Mouse (Mus musculus): ENCODE measurements around the gene Ubl7. TPM values are rescaled to one million over a fixed set of nuclear protein-coding genes. Genes with fewer than 3 reads are reported as not detected.

Gene Ubl7
- total and polyA plus RNA-seq, 2 experiments from 2014 or later, result 116 to 152 TPM

DNA sequence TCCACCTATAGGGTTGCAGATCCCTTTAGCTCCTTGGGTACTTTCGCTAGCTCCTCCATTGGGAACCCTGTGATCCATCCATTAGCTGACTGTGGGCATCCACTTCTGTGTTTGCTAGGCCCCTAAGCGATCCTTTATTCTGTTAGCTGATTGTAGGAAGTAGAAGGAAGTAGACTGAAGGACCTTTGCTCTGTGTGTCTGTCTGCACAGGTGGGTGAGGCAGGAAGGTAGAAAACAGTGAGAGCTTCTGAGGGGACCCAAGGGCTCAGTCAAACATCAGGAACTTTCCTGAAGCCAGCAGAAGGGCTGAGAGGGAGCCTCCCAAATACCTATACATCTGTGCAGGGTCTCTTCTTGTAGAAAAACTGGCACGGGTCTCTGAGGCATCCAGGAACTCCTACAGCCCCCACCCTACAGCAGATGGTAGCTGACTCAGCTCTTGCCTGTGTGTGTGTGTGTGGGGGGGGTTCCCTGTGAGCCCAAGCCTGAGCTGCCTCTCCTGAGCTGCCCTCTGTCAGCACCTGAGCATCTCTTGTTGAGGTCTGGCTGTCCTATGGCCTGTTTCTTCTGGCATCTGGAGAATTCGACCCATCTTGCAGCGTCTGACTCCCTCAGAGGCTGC is 64.5 kb downstream of the Ubl7 start:
- Histone ChIP-seq H3K27me3 (ENCODE audit: insufficient read depth, low read length) (no peaks in the 10 kb centered on the region), H3K4me3 (ENCODE audit: low read length) (no peak overlapping the region), H3K36me3 (ENCODE audit: insufficient read depth, low read length) (no peaks in the 10 kb centered on the region), H3K27ac (no peak overlapping the region), H3K9me3 (ENCODE audit: low read length) (no peaks in the 10 kb centered on the region), H3K4me2 (ENCODE audit: low read depth, low read length) (no peak overlapping the region), H3K9ac (replicated peaks; ENCODE audit: low read length) (no peak overlapping the region), H3K4me1 (ENCODE audit: insufficient read depth, low read length) (no peaks in the 10 kb centered on the region)
- DNase-seq (ENCODE audit: low spot score) (no peak), ATAC-seq (no peak)
- TF ChIP-seq CTCF (IDR thresholded peaks at IDR 0.05; ENCODE audit: low read depth), result no peak
- WGBS, result 79% methylated on average over 5 of the region's 5 CpGs

- H3K4me1 ChIP-seq (ENCODE audit: insufficient read depth, low read length), result no peaks in the 10 kb centered on the region
- no peaks in the 10 kb centered on the region for H3K9me3 ChIP-seq (ENCODE audit: low read length)
- DNase-seq (ENCODE audit: low spot score), result no peak
- WGBS, result 77% methylated on average over 6 of the region's 6 CpGs
- H3K9ac ChIP-seq (replicated peaks; ENCODE audit: low read length), result no peak overlapping the region
- H3K27ac ChIP-seq, result no peak overlapping the region
- no peak for ATAC-seq
- TF ChIP-seq CTCF (IDR thresholded peaks at IDR 0.05; ENCODE audit: low read depth), result no peak
- H3K36me3 ChIP-seq (ENCODE audit: insufficient read depth, low read length), result no peaks in the 10 kb centered on the region
- no peak overlapping the region for H3K4me3 ChIP-seq (ENCODE audit: low read length)
- no peaks in the 10 kb centered on the region for H3K27me3 ChIP-seq (ENCODE audit: insufficient read depth, low read length)
- H3K4me2 ChIP-seq (ENCODE audit: low read depth, low read length), result no peak overlapping the region
Observed at GRCm38 (mm10) chr9:57978025-57978424, 67.2 kb downstream of the Ubl7 start.

DNA sequence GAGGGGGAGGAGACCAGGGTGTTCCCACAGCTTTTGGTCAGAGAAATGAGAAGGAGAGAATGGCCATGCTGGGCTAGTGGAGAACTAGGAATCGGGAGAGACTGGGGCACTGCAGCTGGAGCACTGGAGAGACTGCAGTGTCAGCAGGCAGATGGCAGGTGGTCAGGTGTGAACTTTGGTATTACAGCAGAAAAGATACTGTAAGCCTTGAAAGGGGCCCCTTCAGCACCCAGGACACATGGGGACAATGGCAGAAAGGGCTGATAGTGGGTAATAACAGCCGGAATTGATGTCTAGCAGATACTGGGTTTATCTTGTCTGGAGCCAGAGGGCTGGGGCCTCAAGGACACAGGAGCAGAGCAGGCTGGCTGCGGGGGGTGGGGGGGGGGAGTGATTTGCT is 68.1 kb downstream of the Ubl7 start:
- Histone ChIP-seq H3K4me3 (ENCODE audit: low read length) (no peak overlapping the region), H3K27ac (no peak overlapping the region), H3K9ac (replicated peaks; ENCODE audit: low read length) (no peak overlapping the region), H3K9me3 (ENCODE audit: low read length) (no peaks in the 10 kb centered on the region), H3K27me3 (ENCODE audit: insufficient read depth, low read length) (no peaks in the 10 kb centered on the region), H3K36me3 (ENCODE audit: insufficient read depth, low read length) (no peaks in the 10 kb centered on the region), H3K4me1 (ENCODE audit: insufficient read depth, low read length) (no peaks in the 10 kb centered on the region), H3K4me2 (ENCODE audit: low read depth, low read length) (no peak overlapping the region)
- ATAC-seq (no peak), DNase-seq (ENCODE audit: low spot score) (no peak)
- TF ChIP-seq CTCF (IDR thresholded peaks at IDR 0.05; ENCODE audit: low read depth), result no peak
- 86% methylated on average over 3 of the region's 3 CpGs for WGBS

Other genes with a start within 250 kb of the Ubl7 start
- gene Cyp1a2, start 227.3 kb upstream of the Ubl7 start, total RNA-seq (2014; rRNA removed), result not detected in 2 replicates
- gene Cyp1a2, start 227.3 kb upstream of the Ubl7 start, polyA plus RNA-seq (2015; fragmentation: Nextera tagmentation; extraction: Ambion mirVana), result not detected in 2 replicates
- gene Cyp1a1, start 223.1 kb upstream of the Ubl7 start, total RNA-seq (2014; rRNA removed), result 0.05 and 0.07 TPM in 2 replicates
- 0.10 and 0.24 TPM in 2 replicates for gene Cyp1a1, start 223.1 kb upstream of the Ubl7 start, polyA plus RNA-seq (2015; fragmentation: Nextera tagmentation; extraction: Ambion mirVana)
- 10.2 and 10.3 TPM in 2 replicates for gene Edc3, start 202.4 kb upstream of the Ubl7 start, total RNA-seq (2014; rRNA removed)
- gene Edc3, start 202.4 kb upstream of the Ubl7 start, polyA plus RNA-seq (2015; fragmentation: Nextera tagmentation; extraction: Ambion mirVana), result 23.2 and 25.4 TPM in 2 replicates
- 76.3 and 83.7 TPM in 2 replicates for gene Clk3, start 145.1 kb upstream of the Ubl7 start, total RNA-seq (2014; rRNA removed)
- 48.8 and 52.7 TPM in 2 replicates for gene Clk3, start 145.1 kb upstream of the Ubl7 start, polyA plus RNA-seq (2015; fragmentation: Nextera tagmentation; extraction: Ambion mirVana)
- 7.7 TPM in 2 replicates for gene Arid3b, start 74.2 kb upstream of the Ubl7 start, total RNA-seq (2014; rRNA removed)
- 4.3 and 4.4 TPM in 2 replicates for gene Arid3b, start 74.2 kb upstream of the Ubl7 start, polyA plus RNA-seq (2015; fragmentation: Nextera tagmentation; extraction: Ambion mirVana)
- 60.2 and 62.8 TPM in 2 replicates for gene Sema7a, start 29.1 kb downstream of the Ubl7 start, total RNA-seq (2014; rRNA removed)
- gene Sema7a, start 29.1 kb downstream of the Ubl7 start, polyA plus RNA-seq (2015; fragmentation: Nextera tagmentation; extraction: Ambion mirVana), result 4.0 and 4.9 TPM in 2 replicates
- 4.1 and 4.3 TPM in 2 replicates for gene Cyp11a1, start 95.4 kb downstream of the Ubl7 start, total RNA-seq (2014; rRNA removed)
- gene Cyp11a1, start 95.4 kb downstream of the Ubl7 start, polyA plus RNA-seq (2015; fragmentation: Nextera tagmentation; extraction: Ambion mirVana), result 1.2 and 1.8 TPM in 2 replicates
- 16.0 and 19.2 TPM in 2 replicates for gene Stra6, start 152.8 kb downstream of the Ubl7 start, total RNA-seq (2014; rRNA removed)
- 7.5 TPM in 2 replicates for gene Stra6, start 152.8 kb downstream of the Ubl7 start, polyA plus RNA-seq (2015; fragmentation: Nextera tagmentation; extraction: Ambion mirVana)
- gene Ccdc33, start 207.8 kb downstream of the Ubl7 start, total RNA-seq (2014; rRNA removed), result 0.52 and 1.4 TPM in 2 replicates
- 0.75 and 1.2 TPM in 2 replicates for gene Ccdc33, start 207.8 kb downstream of the Ubl7 start, polyA plus RNA-seq (2015; fragmentation: Nextera tagmentation; extraction: Ambion mirVana)